Comparison of ENCODE assay signal across 8 mouse cellular contexts in the genomic region with DNA sequence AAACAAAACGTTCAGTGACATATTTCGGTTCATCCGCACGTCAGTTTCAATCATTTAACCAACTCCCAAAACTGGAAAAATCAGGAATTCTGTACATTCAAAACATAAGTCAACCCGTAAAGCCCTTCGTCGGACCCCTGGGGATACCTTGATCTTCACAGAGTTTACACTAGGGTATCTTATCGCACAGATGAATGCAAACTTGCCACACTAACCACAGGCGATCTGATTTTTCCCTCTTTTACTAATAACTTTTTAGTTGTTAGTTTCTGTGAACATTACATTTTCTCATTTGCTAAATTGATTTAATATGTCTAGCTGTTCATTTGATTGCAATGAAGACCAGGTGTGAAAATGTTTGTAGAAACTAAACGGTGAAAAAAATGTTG. TPM values are rescaled to one million over a fixed set of nuclear protein-coding genes. Genes with fewer than 3 reads are reported as not detected.
DNase-seq lines count a peak whose midpoint lies in the region; ATAC-seq and TF ChIP-seq lines count a peak whose summit lies in the region.

No protein-coding gene starts in this region.

- 5% methylated on average over 10 of the region's 10 CpGs for WGBS in lung, adult 2 months
- 8% methylated on average over 10 of the region's 10 CpGs for WGBS in embryonic facial prominence, embryonic 13.5 days
- 5% methylated on average over 10 of the region's 10 CpGs for WGBS in intestine, postnatal 0 days
- WGBS in neural tube, embryonic 13.5 days, result 10% methylated on average over 10 of the region's 10 CpGs

- no peak for ATAC-seq in embryonic facial prominence, embryonic 13.5 days (ENCODE audit: insufficient number of reproducible peaks, insufficient read depth, low FRiP score, low TSS enrichment, low read depth)
- no peak for ATAC-seq in intestine, postnatal 0 days
- ATAC-seq in neural tube, embryonic 13.5 days (ENCODE audit: low read depth), result no peak

- no peak for DNase-seq in lung, adult 2 months
- no peak for DNase-seq in lung, postnatal 14 days
- DNase-seq in cerebellum, postnatal 4 days (ENCODE audit: low spot score in 2 of 2), result no peak
- no peak for DNase-seq in left cerebral cortex, postnatal 10 days (ENCODE audit: extremely low spot score in 1 of 2, low spot score in 2 of 2)
- no peak for DNase-seq in kidney, adult 11 months

- intact Hi-C loops in left cerebral cortex, postnatal 10 days (cut with DNase I), result loop anchor here (10.0 kb wide), 1 partner anchor 239 kb away; no protein-coding TSS in a partner anchor

- H3K4me1 ChIP-seq in lung, adult 2 months (ENCODE audit: control insufficient read depth, insufficient read depth, low read length), result no peaks in the 10 kb centered on the region
- 0 out of 2 replicates have a peak, but pooled peaks cover 3% of the 10 kb centered on the region for H3K4me1 ChIP-seq in embryonic facial prominence, embryonic 13.5 days
- H3K4me1 ChIP-seq in intestine, postnatal 0 days (replicated peaks; ENCODE audit: control insufficient read depth, insufficient read depth, low read length), result no peaks in the 10 kb centered on the region
- peaks cover 18% of the 10 kb centered on the region for H3K4me1 ChIP-seq in neural tube, embryonic 13.5 days (replicated peaks)

- H3K27ac ChIP-seq in embryonic facial prominence, embryonic 13.5 days, result no peak overlapping the region
- no peak overlapping the region for H3K27ac ChIP-seq in intestine, postnatal 0 days (ENCODE audit: low read depth, low read length)
- H3K27ac ChIP-seq in neural tube, embryonic 13.5 days (replicated peaks), result peak overlapping the region; percentile 64

- H3K4me3 ChIP-seq in lung, adult 2 months (replicated peaks; ENCODE audit: extremely low read depth, low read depth, low read length), result peak overlapping the region; percentile 86
- peak overlapping the region; percentile 88 for H3K4me3 ChIP-seq in embryonic facial prominence, embryonic 13.5 days
- peak overlapping the region; percentile 84 for H3K4me3 ChIP-seq in intestine, postnatal 0 days (ENCODE audit: low read depth, low read length)
- H3K4me3 ChIP-seq in neural tube, embryonic 13.5 days, result peak overlapping the region; percentile 66

- no peak for TF ChIP-seq CTCF in lung, adult 2 months (IDR thresholded peaks at IDR 0.05; ENCODE audit: insufficient read depth, low read length)
- TF ChIP-seq CTCF in intestine, postnatal 0 days (IDR thresholded peaks at IDR 0.05; ENCODE audit: low read depth), result no peak

- H3K27me3 ChIP-seq in embryonic facial prominence, embryonic 13.5 days, result no peaks in the 10 kb centered on the region
- H3K27me3 ChIP-seq in intestine, postnatal 0 days (replicated peaks; ENCODE audit: control insufficient read depth, insufficient read depth, low read length), result no peaks in the 10 kb centered on the region
- no peaks in the 10 kb centered on the region for H3K27me3 ChIP-seq in neural tube, embryonic 13.5 days

- H3K9me3 ChIP-seq in embryonic facial prominence, embryonic 13.5 days, result no peaks in the 10 kb centered on the region
- no peaks in the 10 kb centered on the region for H3K9me3 ChIP-seq in intestine, postnatal 0 days (ENCODE audit: control insufficient read depth)
- H3K9me3 ChIP-seq in neural tube, embryonic 13.5 days, result no peaks in the 10 kb centered on the region

- TF ChIP-seq POLR2A in lung, adult 2 months (IDR thresholded peaks at IDR 0.05; ENCODE audit: borderline replicate concordance, extremely low read depth, low read depth, low read length), result no peak

- peaks cover 13% of the 10 kb centered on the region for H3K36me3 ChIP-seq in embryonic facial prominence, embryonic 13.5 days
- peaks cover 9% of the 10 kb centered on the region; the same call in 1 of the 2 replicates for H3K36me3 ChIP-seq in intestine, postnatal 0 days (ENCODE audit: control insufficient read depth, insufficient read depth)
- peaks cover 13% of the 10 kb centered on the region for H3K36me3 ChIP-seq in neural tube, embryonic 13.5 days

- H3K9ac ChIP-seq in embryonic facial prominence, embryonic 13.5 days, result peak overlapping the region; percentile 85
- H3K9ac ChIP-seq in intestine, postnatal 0 days (ENCODE audit: low read depth, low read length), result peak overlapping the region; percentile 78
- H3K9ac ChIP-seq in neural tube, embryonic 13.5 days, result peak overlapping the region; percentile 79

- H3K4me2 ChIP-seq in embryonic facial prominence, embryonic 13.5 days, result peak overlapping the region; percentile 74
- peak overlapping the region; percentile 75 for H3K4me2 ChIP-seq in intestine, postnatal 0 days (replicated peaks; ENCODE audit: low read depth)
- H3K4me2 ChIP-seq in neural tube, embryonic 13.5 days, result peak overlapping the region; percentile 84

RNA-seq across cellular contexts. Expression of gene Sass6, which starts 0.8 kb away (rescaled TPM):
- 1.1 and 1.7 TPM in 2 replicates for polyA plus RNA-seq in lung, adult 2 months (2012; rRNA removed)
- 26.3 and 27.8 TPM in 2 replicates for polyA plus RNA-seq in embryonic facial prominence, embryonic 13.5 days (2015; fragmentation: Nextera tagmentation; extraction: Ambion mirVana)
- 4.1 TPM in 2 replicates for polyA plus RNA-seq in intestine, postnatal 0 days (2015; fragmentation: Nextera tagmentation; extraction: Ambion mirVana)
- polyA plus RNA-seq in neural tube, embryonic 13.5 days (2015; fragmentation: Nextera tagmentation; extraction: Ambion mirVana), result 18.4 and 18.9 TPM in 2 replicates
- 1 to 10 TPM; 8.9 to 9.9 TPM for total RNA-seq in left cerebral cortex, postnatal 10 days (2021)

RNA-seq across cellular contexts. Expression of gene Trmt13, which starts 18.8 kb away (rescaled TPM):
- polyA plus RNA-seq in lung, adult 2 months (2012; rRNA removed), result 4.0 and 6.2 TPM in 2 replicates
- polyA plus RNA-seq in embryonic facial prominence, embryonic 13.5 days (2015; fragmentation: Nextera tagmentation; extraction: Ambion mirVana), result 44.3 and 44.8 TPM in 2 replicates
- polyA plus RNA-seq in intestine, postnatal 0 days (2015; fragmentation: Nextera tagmentation; extraction: Ambion mirVana), result 8.2 and 11.0 TPM in 2 replicates
- 26.9 and 28.6 TPM in 2 replicates for polyA plus RNA-seq in neural tube, embryonic 13.5 days (2015; fragmentation: Nextera tagmentation; extraction: Ambion mirVana)
- total RNA-seq in left cerebral cortex, postnatal 10 days (2021), result 10 to 100 TPM; 14.6 to 14.9 TPM

RNA-seq across cellular contexts. Expression of gene Lrrc39, which starts 32.8 kb away (rescaled TPM):
- 0.24 and 1.5 TPM in 2 replicates for polyA plus RNA-seq in lung, adult 2 months (2012; rRNA removed)
- 0.56 and 0.89 TPM in 2 replicates for polyA plus RNA-seq in embryonic facial prominence, embryonic 13.5 days (2015; fragmentation: Nextera tagmentation; extraction: Ambion mirVana)
- polyA plus RNA-seq in intestine, postnatal 0 days (2015; fragmentation: Nextera tagmentation; extraction: Ambion mirVana), result 5.2 and 5.4 TPM in 2 replicates
- polyA plus RNA-seq in neural tube, embryonic 13.5 days (2015; fragmentation: Nextera tagmentation; extraction: Ambion mirVana), result 0.17 and 0.39 TPM in 2 replicates
- under 1 TPM; 0.14 to 0.17 TPM for total RNA-seq in left cerebral cortex, postnatal 10 days (2021)
